Mouse (Mus musculus) embryonic facial prominence, embryonic 12.5 days (tissue): ENCODE data around the gene Mrpl48. TPM values are rescaled to one million over a fixed set of nuclear protein-coding genes. Genes with fewer than 3 reads are reported as not detected.

Experiments used
- ATAC-seq: fragments of 200-750 bp; cut with Nextera tagmentation; 2 replicates; pipeline ENCODE4 v1.8.0; 2017; ENCODE audit not compliant: insufficient number of reproducible peaks, insufficient read depth, low FRiP score, low TSS enrichment
- H3K27ac ChIP-seq: fragments of 300-500 bp; sonication (generic); 2 replicates; pipeline ENCODE4 v1.5.1; 2016; ENCODE audit warnings: mild to moderate bottlenecking
- H3K27me3 ChIP-seq: fragments of 300-500 bp; sonication (generic); 2 replicates; pipeline ENCODE4 v1.6.1; 2016; ENCODE audit warnings: mild to moderate bottlenecking, moderate library complexity
- H3K36me3 ChIP-seq: fragments of 300-500 bp; sonication (generic); 2 replicates; pipeline ENCODE4 v1.6.1; 2016; ENCODE audit warnings: mild to moderate bottlenecking
- H3K4me1 ChIP-seq: fragments of 300-500 bp; sonication (generic); 2 replicates; pipeline ENCODE4 v1.6.1; 2016
- H3K4me2 ChIP-seq: fragments of 300-500 bp; sonication (generic); replicated peaks from 2 replicates; pipeline ENCODE4 v1.6.1; 2016; ENCODE audit warnings: mild to moderate bottlenecking, moderate library complexity
- H3K4me3 ChIP-seq: fragments of 300-500 bp; sonication (generic); 2 replicates; pipeline ENCODE4 v1.5.1; 2016; ENCODE audit warnings: mild to moderate bottlenecking
- H3K9ac ChIP-seq: fragments of 300-500 bp; sonication (generic); 2 replicates; pipeline ENCODE4 v1.6.1; 2016; ENCODE audit warnings: mild to moderate bottlenecking, moderate library complexity
- H3K9me3 ChIP-seq: fragments of 300-500 bp; sonication (generic); 2 replicates; pipeline ENCODE4 v1.6.1; 2016; ENCODE audit warnings: mild to moderate bottlenecking, moderate library complexity
- WGBS: fragments of 180-500 bp; shearing (Covaris S2); methylation state at CpG from one replicate; pipeline ENCODE4 v1.1.7; 2016; 5-methylcytosine and 5-hydroxymethylcytosine counted together
- polyA plus RNA-seq: library from polyadenylated mRNA; unstranded; fragments of >200 nt; fragmentation: Nextera tagmentation; extraction: Ambion mirVana; gene quantifications from 2 replicates; pipeline ENCODE4 v1.2.1, GENCODE M21; 2016

The Mrpl48 gene
- polyA plus RNA-seq, 1 experiment from 2014 or later = 67.4 TPM

DNA sequence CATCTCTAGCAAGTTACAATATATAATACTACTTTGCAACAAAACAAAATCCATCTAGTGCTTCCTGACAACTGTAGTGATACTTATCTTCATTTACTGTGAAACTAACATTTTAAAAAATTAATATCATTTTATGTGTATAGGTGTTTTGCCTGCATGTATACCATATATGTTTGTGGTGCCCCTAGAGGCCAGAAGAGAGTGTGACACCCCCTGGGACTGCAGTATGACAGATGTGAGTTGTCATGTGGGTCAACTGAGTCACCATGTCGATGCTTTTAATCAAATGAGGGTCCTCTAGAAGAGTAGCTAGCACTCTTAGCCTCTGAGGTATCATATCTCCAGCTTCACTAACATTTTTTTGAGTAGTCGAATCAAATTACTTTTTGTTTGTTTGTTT, 14.2 kb upstream of the Mrpl48 start:
- Histone ChIP-seq H3K4me2 (no peak overlapping the region), H3K27ac (no peak overlapping the region), H3K4me3 (no peak overlapping the region), H3K9me3 (no peaks in the 10 kb centered on the region), H3K9ac (no peak overlapping the region), H3K4me1 (no peaks in the 10 kb centered on the region), H3K36me3 (no peaks in the 10 kb centered on the region), H3K27me3 (no peaks in the 10 kb centered on the region)
- WGBS = 79% methylated on average over 2 of the region's 2 CpGs
- no peak for ATAC-seq

DNA sequence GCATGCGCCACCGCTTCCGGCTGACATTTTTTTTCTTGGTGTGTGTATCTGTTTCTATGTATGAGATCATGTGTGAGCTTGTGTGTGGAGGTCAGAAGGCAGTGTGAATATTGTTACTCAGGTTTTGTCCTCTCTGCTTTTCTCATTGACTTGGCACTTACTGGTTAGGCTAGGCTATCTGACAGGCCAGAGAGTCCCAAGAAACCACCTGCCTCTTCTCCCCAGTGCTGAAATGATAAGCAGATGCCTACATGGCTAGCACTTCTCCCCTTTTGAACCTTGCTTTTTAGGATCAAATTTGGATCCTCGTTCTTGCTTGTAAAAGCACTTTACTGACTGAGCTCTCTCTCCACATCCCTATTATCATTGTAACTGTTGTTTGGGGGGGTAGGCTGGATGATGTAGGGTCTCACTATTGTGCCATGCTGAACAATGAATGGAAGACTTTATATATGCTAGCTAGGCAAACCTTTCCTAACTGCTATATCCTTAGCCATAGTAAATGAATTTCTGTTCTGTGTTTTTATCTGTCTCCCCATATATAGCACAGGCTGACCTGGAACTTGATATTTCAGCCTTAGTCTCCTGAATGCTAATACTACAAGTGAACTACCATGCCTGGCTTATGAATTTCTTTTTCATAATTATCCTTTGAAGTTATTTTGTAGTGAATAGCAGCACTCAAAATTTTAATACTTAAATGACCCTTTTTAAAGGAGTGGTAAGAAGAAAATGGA, 8.2 kb upstream of the Mrpl48 start:
- H3K36me3 ChIP-seq = no peaks in the 10 kb centered on the region
- no peaks in the 10 kb centered on the region for H3K9me3 ChIP-seq
- no peaks in the 10 kb centered on the region for H3K27me3 ChIP-seq
- H3K4me1 ChIP-seq = no peaks in the 10 kb centered on the region
- no peak overlapping the region for H3K4me2 ChIP-seq
- no peak overlapping the region for H3K27ac ChIP-seq
- 94% methylated on average over 4 of the region's 4 CpGs for WGBS
- no peak for ATAC-seq
- no peak overlapping the region for H3K9ac ChIP-seq
- H3K4me3 ChIP-seq = no peak overlapping the region

DNA sequence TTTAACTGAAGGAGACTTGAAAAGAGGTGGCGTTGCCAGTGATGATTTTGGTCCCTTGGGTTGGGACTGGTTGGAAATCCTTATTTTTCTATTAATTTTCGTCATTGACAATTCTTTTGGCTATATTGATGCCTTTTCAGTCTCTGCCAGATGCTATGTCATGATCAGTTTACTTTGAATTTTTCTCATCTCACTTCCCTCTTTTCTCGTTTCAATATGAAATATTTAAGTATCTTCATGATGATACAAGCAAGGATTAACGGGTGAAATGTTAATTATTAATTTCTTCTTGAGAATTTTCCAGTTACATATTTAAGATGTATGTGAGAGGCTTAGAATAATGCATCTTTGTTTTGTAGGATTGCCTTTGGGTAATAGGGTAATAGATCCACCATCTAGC, 809 bp upstream of the Mrpl48 start:
- no peaks in the 10 kb centered on the region for H3K36me3 ChIP-seq

DNA sequence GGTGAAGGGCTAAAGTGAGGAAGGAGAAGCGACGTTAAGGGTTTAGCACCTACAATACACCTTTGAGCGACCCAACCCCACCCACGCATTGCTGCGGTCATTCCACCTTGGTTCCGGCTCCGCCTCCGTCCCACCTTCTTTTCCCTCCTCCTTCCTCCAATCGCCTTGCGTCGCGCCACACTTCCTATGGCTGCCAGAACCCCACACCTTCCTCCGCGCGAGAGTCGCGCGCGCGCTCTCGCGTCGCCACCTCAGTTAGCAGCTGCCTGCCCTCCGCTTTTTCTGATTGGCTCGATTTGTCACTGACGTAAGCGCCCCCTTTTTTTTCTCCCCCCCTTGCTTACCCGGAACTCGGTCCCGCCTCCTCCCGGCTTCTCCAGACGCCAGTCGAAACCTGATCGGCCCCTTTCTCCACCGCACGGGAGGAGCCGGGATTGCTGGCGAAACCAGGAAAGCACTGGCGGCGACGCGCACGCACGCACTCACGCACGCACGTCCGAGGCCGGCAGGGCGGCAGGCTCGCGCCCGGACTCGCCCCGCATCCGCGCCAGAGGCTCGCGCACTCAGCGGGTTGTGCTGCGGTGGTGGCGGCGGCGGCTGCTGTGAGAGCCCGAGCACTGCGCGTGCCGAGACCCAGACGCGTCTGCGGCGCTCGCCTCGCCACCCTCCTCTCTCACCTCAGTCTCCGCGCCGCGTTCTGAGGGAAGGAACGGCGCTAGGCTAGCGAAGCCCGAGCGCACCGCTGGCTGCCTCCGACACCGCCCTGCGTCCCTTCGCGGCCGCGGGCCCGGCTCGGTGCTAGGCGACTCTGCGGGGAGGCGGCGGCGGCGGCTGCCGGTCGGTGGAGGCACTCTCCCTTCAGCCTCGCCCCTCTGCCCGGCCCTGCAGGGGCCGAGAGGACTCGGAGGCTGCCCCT, 629 bp downstream of the Mrpl48 start, which contains the start of gene Rab6a:
Gene Rab6a, plus strand, starts transcription at position 197 of the 916 bp plus-strand sequence.
- Histone ChIP-seq H3K36me3 (no peaks in the 10 kb centered on the region), H3K4me3 (peak within 1 kb of the TSS; percentile 99), H3K9me3 (no peaks in the 10 kb centered on the region), H3K27me3 (no peaks in the 10 kb centered on the region), H3K4me2 (peak within 1 kb of the TSS; percentile 64), H3K27ac (peak within 1 kb of the TSS; percentile 99), H3K9ac (peak within 1 kb of the TSS; percentile 96), H3K4me1 (peaks cover 6% of the 10 kb centered on the region)
- WGBS = under 1% methylated on average over 84 of the region's 105 CpGs
- peak; percentile 97 for ATAC-seq

More for the DNA sequence above, 809 bp upstream of the Mrpl48 start:
- Histone ChIP-seq H3K4me3 (peak overlapping the region; percentile 99), H3K4me1 (peaks cover 6% of the 10 kb centered on the region), H3K4me2 (peak overlapping the region; percentile 64), H3K27me3 (no peaks in the 10 kb centered on the region), H3K27ac (no peak overlapping the region), H3K9ac (peak overlapping the region; percentile 96), H3K9me3 (no peaks in the 10 kb centered on the region)
- 21% methylated on average over 4 of the region's 4 CpGs for WGBS
- ATAC-seq = no peak

DNA sequence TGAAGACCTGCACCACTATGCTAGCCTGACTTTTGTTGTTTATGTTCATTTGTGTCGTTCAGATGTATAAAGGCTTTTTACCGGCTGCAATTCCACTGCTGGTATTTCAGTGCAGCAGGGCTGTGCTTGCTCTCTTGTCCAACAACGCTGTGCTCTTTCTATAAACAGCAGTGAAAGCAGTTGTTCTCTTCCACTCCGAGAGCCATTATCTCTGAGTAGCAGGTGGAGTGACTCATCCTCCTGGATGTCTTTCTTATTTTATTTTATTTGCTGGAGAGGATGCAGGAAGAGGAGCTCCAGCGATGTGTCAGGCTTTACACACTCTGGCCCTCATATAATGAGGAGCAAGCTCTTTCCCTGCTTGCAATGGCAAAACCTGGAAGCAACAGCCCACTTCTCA, 7.9 kb downstream of the Mrpl48 start:
- no peaks in the 10 kb centered on the region for H3K36me3 ChIP-seq
- no peak for ATAC-seq
- no peaks in the 10 kb centered on the region for H3K4me1 ChIP-seq
- 75% methylated on average over 5 of the region's 5 CpGs for WGBS
- H3K9me3 ChIP-seq = no peaks in the 10 kb centered on the region
- no peak overlapping the region for H3K9ac ChIP-seq
- H3K27me3 ChIP-seq = no peaks in the 10 kb centered on the region
- no peak overlapping the region for H3K27ac ChIP-seq
- H3K4me2 ChIP-seq = no peak overlapping the region
- H3K4me3 ChIP-seq = no peak overlapping the region

DNA sequence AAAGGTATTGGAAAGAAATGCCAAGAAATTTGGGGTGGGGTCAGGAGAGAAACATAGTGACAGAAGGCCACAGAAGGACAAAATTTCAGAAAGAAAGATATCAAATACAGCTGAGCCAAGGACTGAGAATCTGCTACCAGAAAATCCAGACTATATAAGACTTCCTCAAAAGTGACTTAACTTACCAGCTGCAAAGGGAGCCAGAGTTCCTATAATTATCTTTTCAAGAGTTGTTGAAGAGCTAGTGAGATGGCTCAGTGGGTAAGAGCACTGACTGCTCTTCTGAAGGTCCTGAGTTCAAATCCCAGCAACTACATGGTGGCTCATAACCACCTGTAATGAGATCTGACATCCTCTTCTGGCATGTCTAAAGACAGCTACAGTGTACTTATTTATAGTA, 14.8 kb downstream of the Mrpl48 start:
- H3K4me1 ChIP-seq = no peaks in the 10 kb centered on the region
- ATAC-seq = no peak
- H3K27me3 ChIP-seq = no peaks in the 10 kb centered on the region
- no peaks in the 10 kb centered on the region for H3K9me3 ChIP-seq
- H3K9ac ChIP-seq = no peak overlapping the region
- no peaks in the 10 kb centered on the region for H3K36me3 ChIP-seq
- no peak overlapping the region for H3K27ac ChIP-seq
- H3K4me3 ChIP-seq = no peak overlapping the region
- H3K4me2 ChIP-seq = no peak overlapping the region

DNA sequence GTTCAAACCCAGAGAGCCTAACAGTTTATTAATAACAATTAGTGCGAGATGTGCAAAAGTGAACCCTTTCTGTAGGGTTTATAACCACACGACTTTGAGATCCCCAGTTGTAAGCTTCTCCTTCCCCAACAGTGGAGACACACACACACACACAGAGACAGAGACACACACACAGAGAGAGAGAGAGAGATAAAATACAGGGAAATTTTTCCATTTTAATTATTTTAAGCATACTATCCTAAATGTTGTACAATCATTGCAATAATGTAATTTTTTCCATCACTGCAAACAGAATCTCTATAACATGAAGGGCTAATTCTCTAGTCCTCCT, 16.6 kb downstream of the Mrpl48 start:
- Histone ChIP-seq H3K4me3 (peak overlapping the region; percentile 52), H3K4me2 (peak overlapping the region; percentile 56), H3K36me3 (no peaks in the 10 kb centered on the region), H3K4me1 (no peaks in the 10 kb centered on the region), H3K27me3 (no peaks in the 10 kb centered on the region), H3K9me3 (no peaks in the 10 kb centered on the region), H3K9ac (no peak overlapping the region; the same call in 1 of the 2 replicates), H3K27ac (peak overlapping the region; percentile 75)
- 2% methylated on average over 2 of the region's 2 CpGs for WGBS
- no peak for ATAC-seq

DNA sequence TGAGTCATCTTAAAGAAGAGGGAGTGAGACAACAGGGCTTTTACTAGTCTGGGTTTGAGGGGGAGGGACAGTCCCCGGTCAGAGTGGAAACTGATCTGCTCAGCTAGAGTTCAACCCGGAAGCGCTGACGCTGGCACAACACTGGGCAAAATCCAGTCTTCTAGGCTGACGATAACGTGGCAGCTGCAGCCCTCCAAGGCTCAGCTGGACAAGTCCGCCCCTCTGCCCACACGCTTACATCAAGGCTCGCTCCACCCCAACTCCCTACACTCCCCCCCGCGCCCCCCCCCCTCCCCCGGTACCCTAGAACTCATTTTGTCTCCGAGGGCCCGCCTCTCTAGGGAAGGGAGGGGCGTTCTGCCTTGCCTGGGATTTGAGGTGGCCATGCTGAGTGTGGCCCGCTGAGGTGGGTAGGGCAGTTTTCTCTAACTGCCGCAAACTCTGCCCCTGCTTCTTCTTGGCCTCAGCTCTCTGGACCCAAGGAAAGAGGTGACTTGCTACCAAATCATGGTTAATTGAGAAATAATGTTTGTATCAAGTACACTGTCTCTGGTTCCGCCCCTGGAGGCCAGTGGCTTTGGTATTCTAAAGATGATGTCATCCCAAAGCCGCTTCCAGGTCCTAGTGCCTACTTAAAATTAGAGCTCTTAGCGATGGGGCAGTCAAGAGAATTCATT, 17.1 kb downstream of the Mrpl48 start:
- peak overlapping the region; percentile 48 for H3K9ac ChIP-seq
- H3K27me3 ChIP-seq = no peaks in the 10 kb centered on the region
- ATAC-seq = peak; percentile 91
- no peaks in the 10 kb centered on the region for H3K9me3 ChIP-seq
- H3K27ac ChIP-seq = peak overlapping the region; percentile 75
- peak overlapping the region; percentile 56 for H3K4me2 ChIP-seq
- H3K36me3 ChIP-seq = no peaks in the 10 kb centered on the region
- WGBS = 2% methylated on average over 19 of the region's 20 CpGs
- peak overlapping the region; percentile 52 for H3K4me3 ChIP-seq
- no peaks in the 10 kb centered on the region for H3K4me1 ChIP-seq

DNA sequence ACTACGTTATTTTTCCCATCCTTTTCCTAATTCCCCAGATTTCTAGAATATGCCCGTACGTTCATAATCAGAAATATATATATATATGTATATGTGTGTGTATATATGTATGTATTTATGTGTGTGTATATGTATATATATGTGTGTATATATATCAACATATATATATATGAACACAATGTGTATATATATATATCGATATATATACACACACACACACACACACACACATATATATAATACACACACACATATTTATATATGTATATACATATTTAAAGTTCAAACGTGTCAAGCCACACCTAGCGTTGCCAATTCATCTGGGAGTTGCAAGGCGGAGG, 17.6 kb downstream of the Mrpl48 start:
- Histone ChIP-seq H3K4me2 (peak overlapping the region; percentile 56), H3K9ac (peak overlapping the region; percentile 48; the same call in 1 of the 2 replicates), H3K4me1 (no peaks in the 10 kb centered on the region), H3K9me3 (no peaks in the 10 kb centered on the region), H3K27ac (peak overlapping the region; percentile 75), H3K4me3 (peak overlapping the region; percentile 52), H3K36me3 (no peaks in the 10 kb centered on the region), H3K27me3 (no peaks in the 10 kb centered on the region)
- WGBS = 41% methylated on average over 7 of the region's 7 CpGs
- ATAC-seq = 0 out of 2 replicates have a peak, but pooled peaks have one; percentile 29

DNA sequence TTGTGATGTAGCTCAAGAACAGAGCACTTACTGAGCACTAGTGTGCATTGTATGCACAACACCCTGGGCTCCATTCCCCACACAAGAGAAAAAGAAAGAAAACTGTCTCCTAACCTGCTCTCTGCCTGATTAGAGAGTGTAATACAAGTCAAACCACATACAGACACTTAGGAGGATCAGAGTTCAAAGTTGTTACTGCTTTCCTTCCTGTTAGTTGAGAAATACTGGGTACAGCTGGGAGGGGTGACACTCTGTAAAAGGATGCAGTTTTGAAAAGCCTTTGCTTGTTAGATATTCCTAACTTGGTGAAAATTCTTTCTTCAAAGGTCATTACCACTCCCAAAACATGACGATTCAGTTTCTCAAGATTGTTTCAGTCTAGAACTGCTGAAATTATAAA, 18.3 kb downstream of the Mrpl48 start:
- H3K9me3 ChIP-seq = no peaks in the 10 kb centered on the region
- H3K4me2 ChIP-seq = no peak overlapping the region
- no peak for ATAC-seq
- H3K27ac ChIP-seq = no peak overlapping the region
- H3K4me1 ChIP-seq = no peaks in the 10 kb centered on the region
- no peak overlapping the region for H3K4me3 ChIP-seq
- H3K9ac ChIP-seq = no peak overlapping the region
- 65% methylated on average over 1 of the region's 1 CpGs for WGBS
- H3K36me3 ChIP-seq = no peaks in the 10 kb centered on the region
- no peaks in the 10 kb centered on the region for H3K27me3 ChIP-seq

DNA sequence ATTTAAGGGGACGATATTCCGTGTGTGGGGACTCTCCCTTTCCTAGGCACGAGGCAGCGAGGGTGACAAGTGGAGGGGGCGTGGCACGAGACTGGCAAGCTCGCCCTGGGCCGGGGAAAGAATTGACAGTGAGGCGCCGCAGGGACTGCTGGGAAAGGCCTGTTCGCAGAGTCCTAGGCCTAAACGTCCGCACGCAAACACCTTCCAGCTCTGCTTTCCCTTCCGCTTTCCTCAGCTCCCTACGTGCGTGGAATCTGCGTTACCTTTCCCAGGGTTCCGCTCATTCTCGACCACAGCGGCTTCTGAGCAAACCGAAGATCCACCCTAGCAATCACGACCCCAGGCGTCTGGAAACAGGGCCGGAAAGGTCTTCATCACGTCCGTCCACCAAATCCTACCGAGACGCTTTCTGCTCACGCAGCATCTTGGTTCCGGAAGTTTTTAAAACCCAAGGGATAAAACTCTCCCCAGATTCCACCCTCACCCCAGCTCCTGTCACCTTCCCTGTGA, 25.3 kb downstream of the Mrpl48 start:
- H3K27me3 ChIP-seq = no peaks in the 10 kb centered on the region
- peak; percentile 79; the same call in 1 of the 2 replicates for ATAC-seq
- no peaks in the 10 kb centered on the region for H3K36me3 ChIP-seq
- peak overlapping the region; percentile 68 for H3K9ac ChIP-seq
- H3K9me3 ChIP-seq = no peaks in the 10 kb centered on the region
- peak overlapping the region; percentile 53 for H3K4me3 ChIP-seq
- no peaks in the 10 kb centered on the region for H3K4me1 ChIP-seq
- H3K27ac ChIP-seq = peak overlapping the region; percentile 85
- peak overlapping the region; percentile 60 for H3K4me2 ChIP-seq
- WGBS = under 1% methylated on average over 31 of the region's 31 CpGs
